Mouse (Mus musculus): Measurements from ENCODE around the gene Kmt2b. TPM values are rescaled to one million over a fixed set of nuclear protein-coding genes. Genes with fewer than 3 reads are reported as not detected.

Kmt2b gene
- polyA plus RNA-seq (2012; ENCODE audit: insufficient read depth, insufficient read length, missing spikeins) = 7.1 and 16.1 TPM in 2 replicates

GRCm38 (mm10) chr7:30588676-30589434, at the start of gene Kmt2b:
Gene Kmt2b (minus strand): TSS chr7:30588726.
- Histone ChIP-seq H3K4me1 (ENCODE audit: control insufficient read depth, insufficient read depth, insufficient read length, low read length) (peaks cover 2% of the 10 kb centered on the region), H3K4me3 (ENCODE audit: insufficient read depth, low read depth, low read length) (peak within 1 kb of the TSS; percentile 99), H3K27ac (replicated peaks; ENCODE audit: low read depth, low read length) (peak within 1 kb of the TSS; percentile 81)

DNA sequence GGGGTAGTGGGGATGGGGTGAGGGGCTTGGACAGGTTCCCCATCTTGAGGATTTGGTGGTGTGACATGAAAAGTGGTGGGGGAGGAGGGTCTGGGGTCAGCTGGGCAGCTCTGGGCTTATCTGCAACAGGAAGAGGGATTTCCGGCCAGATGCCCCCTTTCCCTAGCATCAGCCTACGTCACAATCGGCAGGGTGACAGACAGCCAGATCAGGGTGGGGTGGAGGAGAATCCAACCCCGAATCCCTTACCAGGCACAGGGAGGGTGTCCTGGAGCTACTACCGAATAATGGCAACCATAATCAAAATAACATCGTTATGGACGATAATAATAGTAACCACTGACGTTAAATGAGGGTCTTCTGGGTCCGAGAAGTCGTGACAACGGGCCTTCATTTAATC, 47.9 kb upstream of the Kmt2b start:
- Histone ChIP-seq H3K27ac (replicated peaks; ENCODE audit: low read depth, low read length) (no peak overlapping the region), H3K4me3 (ENCODE audit: insufficient read depth, low read depth, low read length) (no peak overlapping the region), H3K4me1 (ENCODE audit: control insufficient read depth, insufficient read depth, insufficient read length, low read length) (no peaks in the 10 kb centered on the region)

DNA sequence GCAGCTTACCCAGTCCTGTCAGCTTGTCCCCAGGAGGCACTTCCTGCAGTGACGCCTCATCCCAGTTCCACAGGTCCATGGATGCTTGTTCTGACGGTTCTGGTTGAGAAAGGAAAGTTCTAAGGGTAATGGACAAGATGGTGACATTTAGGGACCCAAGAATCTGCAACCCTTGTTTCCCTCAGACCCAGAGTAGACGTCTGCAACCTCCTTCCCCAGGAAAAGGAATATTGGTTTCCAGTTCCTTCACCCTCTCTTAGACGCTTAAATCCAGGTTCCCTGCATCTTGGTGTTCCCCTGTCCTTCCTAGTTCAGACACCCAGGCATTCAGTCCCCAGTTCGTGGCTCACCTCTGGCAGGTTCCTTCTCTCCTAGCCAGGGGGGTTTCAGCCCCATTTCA, 47.2 kb upstream of the Kmt2b start, which contains the start of gene Etv2:
Gene Etv2, minus strand, starts transcription at position 101 of the 400 bp plus-strand sequence.
- Histone ChIP-seq H3K4me3 (ENCODE audit: insufficient read depth, low read depth, low read length) (no peak within 1 kb of the TSS), H3K4me1 (ENCODE audit: control insufficient read depth, insufficient read depth, insufficient read length, low read length) (no peaks in the 10 kb centered on the region), H3K27ac (replicated peaks; ENCODE audit: low read depth, low read length) (no peak within 1 kb of the TSS)

DNA sequence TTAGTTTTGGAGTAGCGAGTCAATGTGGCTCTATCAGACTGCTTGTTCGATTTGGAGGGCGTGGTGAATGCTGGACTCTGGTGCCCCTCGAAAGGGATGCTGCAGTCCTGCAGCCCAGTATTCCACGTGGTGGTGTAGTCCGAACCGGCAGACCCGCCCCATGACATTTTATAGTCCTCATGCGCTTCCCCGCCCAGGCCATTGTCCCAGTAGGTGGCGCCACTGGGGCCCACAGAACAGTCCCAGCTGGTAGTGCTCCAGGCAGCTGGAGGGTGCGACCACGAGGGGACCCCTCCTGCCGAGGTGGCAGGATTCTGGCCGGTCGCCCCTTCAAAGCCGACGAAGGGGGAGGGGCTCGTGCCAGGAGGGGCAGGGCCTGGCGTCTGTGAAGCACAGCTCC, 46.1 kb upstream of the Kmt2b start:
- Histone ChIP-seq H3K27ac (replicated peaks; ENCODE audit: low read depth, low read length) (no peak overlapping the region), H3K4me3 (ENCODE audit: insufficient read depth, low read depth, low read length) (no peak overlapping the region), H3K4me1 (ENCODE audit: control insufficient read depth, insufficient read depth, insufficient read length, low read length) (no peaks in the 10 kb centered on the region)

GRCm38 (mm10) chr7:30633762-30634412, 45.4 kb upstream of the Kmt2b start:
- Histone ChIP-seq H3K4me3 (ENCODE audit: insufficient read depth, low read depth, low read length) (no peak overlapping the region), H3K27ac (replicated peaks; ENCODE audit: low read depth, low read length) (no peak overlapping the region), H3K4me1 (ENCODE audit: control insufficient read depth, insufficient read depth, insufficient read length, low read length) (no peaks in the 10 kb centered on the region)

GRCm38 (mm10) chr7:30629013-30629412, 40.5 kb upstream of the Kmt2b start:
- H3K27ac ChIP-seq (replicated peaks; ENCODE audit: low read depth, low read length) = no peak overlapping the region
- no peaks in the 10 kb centered on the region for H3K4me1 ChIP-seq (ENCODE audit: control insufficient read depth, insufficient read depth, insufficient read length, low read length)
- H3K4me3 ChIP-seq (ENCODE audit: insufficient read depth, low read depth, low read length) = no peak overlapping the region

DNA sequence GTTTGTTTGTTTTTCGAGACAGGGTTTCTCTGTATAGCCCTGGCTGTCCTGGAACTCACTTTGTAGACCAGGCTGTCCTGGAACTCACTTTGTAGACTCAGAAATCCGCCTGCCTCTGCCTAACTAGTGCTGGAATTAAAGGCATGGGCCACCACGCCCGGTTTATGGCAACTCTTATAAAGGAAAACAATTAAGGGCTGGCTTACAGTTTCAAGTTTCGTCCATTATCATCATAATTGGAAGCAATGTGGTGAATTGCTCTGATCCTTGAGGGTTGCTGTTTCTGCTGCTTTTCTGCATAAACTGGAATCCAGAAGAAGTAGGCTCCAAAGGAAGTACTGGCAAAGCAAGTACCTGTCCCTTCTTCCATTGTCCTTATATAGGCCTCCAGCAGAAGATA, 38.1 kb upstream of the Kmt2b start:
- H3K4me3 ChIP-seq (ENCODE audit: insufficient read depth, low read depth, low read length) = no peak overlapping the region
- no peaks in the 10 kb centered on the region; the same call in 1 of the 2 replicates for H3K4me1 ChIP-seq (ENCODE audit: control insufficient read depth, insufficient read depth, insufficient read length, low read length)
- no peak overlapping the region for H3K27ac ChIP-seq (replicated peaks; ENCODE audit: low read depth, low read length)

DNA sequence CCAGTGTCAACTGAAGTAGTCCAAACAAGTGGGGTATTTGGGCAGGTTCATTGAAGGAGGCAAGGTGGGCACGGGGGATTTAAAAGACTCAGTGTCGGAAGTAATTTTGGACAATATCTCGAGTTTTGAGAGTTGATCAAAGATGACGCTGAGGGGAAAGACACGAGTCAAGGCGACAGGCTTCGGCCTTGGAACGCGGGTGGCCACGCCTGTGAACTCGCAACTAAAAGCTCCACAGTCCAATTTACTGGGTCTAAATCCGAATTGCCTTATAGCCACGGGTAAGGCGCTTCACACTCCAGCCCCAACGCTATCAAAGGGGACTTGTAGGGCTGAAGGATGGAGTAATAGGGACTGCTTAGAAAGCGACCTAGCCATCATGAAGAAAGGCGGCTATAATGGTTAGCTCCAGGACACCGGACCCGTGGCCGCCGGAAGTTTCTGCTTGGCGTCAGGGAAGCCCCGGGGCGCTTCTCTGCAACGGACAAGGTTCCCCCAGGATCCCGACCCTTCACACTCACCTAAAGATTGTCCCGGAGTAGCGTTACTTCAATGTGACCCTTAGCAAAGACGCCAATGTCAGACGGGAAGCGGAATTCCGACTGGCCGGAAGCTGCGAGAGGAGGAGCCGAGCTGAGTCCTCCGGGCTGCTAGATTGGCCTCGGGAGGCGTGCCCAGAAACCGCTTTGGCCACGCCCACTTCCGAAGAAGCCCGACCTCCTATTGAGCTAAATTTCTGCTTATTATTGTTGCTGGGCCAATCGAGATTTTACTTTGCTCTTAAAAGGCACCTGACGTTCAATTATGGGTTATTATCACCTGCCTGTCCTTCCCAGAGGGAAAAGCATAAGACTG, 37.2 kb upstream of the Kmt2b start, which contains the start of gene Cox6b1:
Gene Cox6b1, minus strand, starts transcription at position 622 of the 855 bp plus-strand sequence.
- no peaks in the 10 kb centered on the region; the same call in 1 of the 2 replicates for H3K4me1 ChIP-seq (ENCODE audit: control insufficient read depth, insufficient read depth, insufficient read length, low read length)
- peak within 1 kb of the TSS; percentile 96 for H3K27ac ChIP-seq (replicated peaks; ENCODE audit: low read depth, low read length)
- H3K4me3 ChIP-seq (ENCODE audit: insufficient read depth, low read depth, low read length) = peak within 1 kb of the TSS; percentile 92

DNA sequence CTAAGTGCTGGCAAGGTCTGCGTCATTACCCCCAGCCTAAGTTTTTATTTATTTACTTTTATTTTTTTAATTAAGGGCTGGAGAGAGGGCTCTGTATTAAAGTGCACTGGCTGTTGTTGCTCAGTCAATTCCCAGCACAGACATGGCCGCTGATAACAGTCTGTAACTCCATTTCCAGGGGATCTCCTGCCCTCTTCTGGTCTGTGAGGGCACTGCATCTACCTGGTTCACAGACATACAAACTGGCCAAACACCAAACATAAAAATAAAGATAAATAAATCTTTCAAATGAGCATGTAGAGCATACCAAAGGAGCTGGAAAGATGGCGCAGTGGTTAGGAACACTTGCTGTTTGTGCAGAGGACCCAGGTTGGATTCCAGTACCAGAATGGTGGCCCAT, 30.7 kb upstream of the Kmt2b start:
- no peak overlapping the region for H3K4me3 ChIP-seq (ENCODE audit: insufficient read depth, low read depth, low read length)
- H3K27ac ChIP-seq (replicated peaks; ENCODE audit: low read depth, low read length) = no peak overlapping the region
- H3K4me1 ChIP-seq (ENCODE audit: control insufficient read depth, insufficient read depth, insufficient read length, low read length) = no peaks in the 10 kb centered on the region; the same call in 1 of the 2 replicates

DNA sequence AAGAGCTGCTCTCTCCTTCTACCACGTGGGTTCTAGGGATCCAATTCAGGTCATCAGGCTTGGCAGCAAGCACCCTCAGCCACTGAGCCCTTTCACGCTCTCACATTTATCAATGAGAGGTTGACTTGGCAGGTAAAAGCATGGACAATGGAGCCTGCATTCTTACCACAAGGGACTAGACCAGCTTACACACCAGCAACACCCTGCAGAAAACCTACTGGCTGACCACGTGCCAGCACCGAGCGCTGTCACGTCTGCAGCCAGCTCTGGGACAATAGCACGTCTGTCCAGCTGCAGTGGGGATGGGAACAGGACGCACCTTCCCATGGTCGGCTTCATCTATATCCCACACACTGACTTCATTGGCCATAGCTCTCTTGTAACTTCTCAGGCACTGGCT, 30.1 kb upstream of the Kmt2b start:
- no peak overlapping the region for H3K4me3 ChIP-seq (ENCODE audit: insufficient read depth, low read depth, low read length)
- no peaks in the 10 kb centered on the region; the same call in 1 of the 2 replicates for H3K4me1 ChIP-seq (ENCODE audit: control insufficient read depth, insufficient read depth, insufficient read length, low read length)
- no peak overlapping the region for H3K27ac ChIP-seq (replicated peaks; ENCODE audit: low read depth, low read length)

DNA sequence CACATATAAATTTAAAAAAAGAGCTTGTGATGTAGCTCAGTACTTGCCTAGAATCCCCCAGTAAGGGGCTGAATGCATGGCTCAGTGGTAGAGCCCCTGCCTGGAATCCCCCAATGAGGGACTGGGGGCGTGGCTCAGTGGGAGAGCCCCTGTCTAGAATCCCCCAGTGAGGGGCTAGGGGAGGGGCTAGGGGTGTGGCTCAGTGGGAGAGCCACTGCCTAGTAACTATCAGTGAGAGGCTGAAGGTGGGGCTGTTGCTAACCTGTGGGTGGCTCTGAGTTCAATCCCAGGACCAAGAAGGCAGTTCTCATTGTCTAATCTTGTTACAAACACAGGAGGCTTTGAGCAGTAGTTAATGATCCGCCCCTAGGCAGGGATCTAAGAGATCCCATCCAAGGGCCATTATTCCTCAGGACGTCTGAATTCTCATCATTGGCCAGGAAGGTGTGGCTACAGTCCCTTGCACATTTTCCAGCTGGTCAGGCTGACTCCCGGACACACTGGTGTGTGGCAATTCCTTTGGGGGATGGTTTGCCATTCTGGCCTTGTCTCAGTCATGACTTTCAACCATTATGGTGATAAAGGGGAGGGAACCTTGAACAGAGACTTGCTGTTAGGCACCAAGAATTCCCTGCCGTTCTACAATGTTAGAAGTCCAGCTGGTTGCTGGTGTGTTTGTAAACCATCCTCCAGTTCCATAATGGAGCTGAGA, 26.7 kb upstream of the Kmt2b start:
- H3K27ac ChIP-seq (replicated peaks; ENCODE audit: low read depth, low read length) = no peak overlapping the region
- no peaks in the 10 kb centered on the region for H3K4me1 ChIP-seq (ENCODE audit: control insufficient read depth, insufficient read depth, insufficient read length, low read length)
- no peak overlapping the region for H3K4me3 ChIP-seq (ENCODE audit: insufficient read depth, low read depth, low read length)

DNA sequence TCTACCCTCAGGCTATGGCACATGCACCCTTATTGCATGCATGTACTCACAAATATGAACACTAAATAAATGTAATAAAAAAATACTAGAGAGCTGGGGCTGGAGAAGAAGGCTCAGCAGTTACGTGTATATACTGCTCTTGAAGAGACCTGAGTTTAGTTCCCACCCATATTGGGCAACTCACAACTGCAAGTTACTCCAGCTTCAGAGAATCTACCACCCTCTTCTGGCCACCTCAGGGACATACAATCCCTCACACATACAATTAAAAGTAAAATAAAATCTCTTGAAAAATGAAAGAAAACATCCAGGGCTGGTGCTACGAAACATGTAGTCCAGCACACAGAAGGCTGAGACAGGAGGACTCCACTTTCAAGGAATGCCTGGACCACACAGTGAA, 25.9 kb upstream of the Kmt2b start:
- Histone ChIP-seq H3K4me1 (ENCODE audit: control insufficient read depth, insufficient read depth, insufficient read length, low read length) (no peaks in the 10 kb centered on the region), H3K27ac (replicated peaks; ENCODE audit: low read depth, low read length) (no peak overlapping the region), H3K4me3 (ENCODE audit: insufficient read depth, low read depth, low read length) (no peak overlapping the region)

DNA sequence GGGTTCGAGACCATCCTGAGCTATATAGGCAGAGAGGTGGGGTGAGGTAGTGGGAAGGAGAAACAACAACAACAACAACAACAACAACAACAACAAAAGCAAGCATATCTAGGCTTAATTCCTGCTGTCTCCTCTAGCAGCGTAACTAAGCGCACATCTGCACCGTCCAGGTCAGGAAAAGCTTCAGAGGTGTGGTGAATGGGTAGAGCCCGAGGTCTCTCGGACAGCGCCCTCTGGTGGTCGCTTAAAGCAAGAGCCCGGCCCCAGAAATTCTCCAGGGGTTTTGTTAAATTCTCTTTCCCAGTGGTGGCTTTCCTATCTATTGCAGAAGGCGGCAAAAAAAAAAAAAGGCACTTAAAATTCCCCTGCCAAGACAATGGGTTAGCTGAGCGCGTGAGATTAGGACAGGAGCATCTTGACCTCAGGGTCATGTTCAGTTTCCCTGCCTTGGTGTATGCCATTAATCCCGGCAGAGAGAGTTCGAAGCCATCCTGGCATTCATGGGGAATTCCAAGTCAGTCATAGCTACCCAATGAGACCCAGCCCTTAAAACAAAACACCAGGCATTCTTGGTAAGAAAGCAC, 25.1 kb upstream of the Kmt2b start:
- no peak overlapping the region for H3K4me3 ChIP-seq (ENCODE audit: insufficient read depth, low read depth, low read length)
- no peaks in the 10 kb centered on the region for H3K4me1 ChIP-seq (ENCODE audit: control insufficient read depth, insufficient read depth, insufficient read length, low read length)
- no peak overlapping the region for H3K27ac ChIP-seq (replicated peaks; ENCODE audit: low read depth, low read length)

DNA sequence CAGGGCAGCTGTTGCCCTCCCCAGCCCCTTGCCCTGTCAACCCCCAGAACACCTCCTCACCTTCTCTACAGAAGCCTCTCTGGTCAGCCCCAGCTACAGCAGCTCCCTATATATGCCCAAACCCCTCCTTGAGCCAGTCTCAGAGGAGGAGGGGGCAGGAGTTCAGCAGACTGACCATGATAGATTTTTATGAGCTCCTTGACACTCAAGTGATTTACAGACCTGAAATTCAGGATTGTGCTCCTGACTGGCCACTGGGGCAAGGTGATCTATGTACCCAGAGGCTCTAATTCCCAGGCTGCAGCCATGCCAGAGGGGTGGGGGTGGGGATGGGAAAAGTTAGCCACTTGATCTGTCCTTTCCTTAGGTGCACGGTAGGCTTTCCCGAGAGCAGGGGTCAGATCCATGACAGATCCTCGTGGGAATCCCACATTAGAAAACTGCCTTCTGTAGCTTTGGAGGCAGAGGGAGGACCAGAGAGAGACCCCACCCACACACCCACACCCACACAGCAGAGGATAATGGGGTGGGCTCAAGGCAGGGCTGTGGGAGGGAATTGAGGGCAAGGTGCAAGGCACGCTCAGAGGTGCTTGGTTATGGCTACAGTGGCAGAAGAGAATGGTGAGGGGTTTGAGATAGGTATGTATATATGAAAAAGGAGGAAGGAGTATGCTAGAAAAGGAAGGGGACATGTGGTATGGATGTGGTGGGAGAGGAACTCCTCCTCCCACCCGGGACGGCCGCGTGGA, 24.3 kb upstream of the Kmt2b start, which contains the start of gene Upk1a:
Gene Upk1a, minus strand, starts transcription at position 194 of the 749 bp plus-strand sequence.
- Histone ChIP-seq H3K4me1 (ENCODE audit: control insufficient read depth, insufficient read depth, insufficient read length, low read length) (no peaks in the 10 kb centered on the region), H3K27ac (replicated peaks; ENCODE audit: low read depth, low read length) (no peak within 1 kb of the TSS), H3K4me3 (ENCODE audit: insufficient read depth, low read depth, low read length) (no peak within 1 kb of the TSS)
